Mouse (Mus musculus) ovary, postnatal 14 days (tissue): ENCODE data around the gene Sec24d.

ENCODE experiments used
- DNase-seq: peaks from one replicate; pipeline ENCODE4 v3.0.0; 2022; ENCODE audit warnings: low spot score

Sec24d gene

GRCm38 (mm10) chr3:123397562-123398481 is 130.6 kb downstream of the Sec24d start:
- no peak for DNase-seq

GRCm38 (mm10) chr3:123404945-123405344 is 137.7 kb downstream of the Sec24d start:
- DNase-seq, result no peak

GRCm38 (mm10) chr3:123411821-123412578 is 144.7 kb downstream of the Sec24d start:
- no peak for DNase-seq

GRCm38 (mm10) chr3:123413173-123413572 is 145.9 kb downstream of the Sec24d start:
- DNase-seq, result no peak
